Mouse (Mus musculus) stomach, embryonic 14.5 days (tissue): ENCODE data around the gene Wdr46. TPM values are rescaled to one million over a fixed set of nuclear protein-coding genes. Genes with fewer than 3 reads are reported as not detected.
A peak's percentile ranks its signal among the peaks of the same experiment; 100 is the strongest.

Experiments used
- ATAC-seq: fragments of 200-750 bp; cut with Nextera tagmentation; 2 replicates; pipeline ENCODE4 v1.8.0; 2017; ENCODE audit warnings: low read depth, moderate TSS enrichment; ENCODE audit not compliant: insufficient number of reproducible peaks, insufficient read depth, low FRiP score
- H3K27ac ChIP-seq: fragments of 300-500 bp; sonication (generic); 2 replicates; pipeline ENCODE4 v1.5.1; 2014; ENCODE audit warnings: mild to moderate bottlenecking, low read length, moderate library complexity, mixed read lengths
- H3K27me3 ChIP-seq: fragments of 300-500 bp; sonication (generic); 2 replicates; pipeline ENCODE4 v1.6.1; 2014; ENCODE audit warnings: low read length, control low read depth, mixed read lengths; ENCODE audit not compliant: control insufficient read depth, insufficient read depth
- H3K36me3 ChIP-seq: fragments of 300-500 bp; sonication (generic); 2 replicates; pipeline ENCODE4 v1.6.1; 2014; ENCODE audit warnings: mild to moderate bottlenecking, control low read depth, low read length, moderate library complexity, mixed read lengths; ENCODE audit not compliant: control insufficient read depth, insufficient read depth
- H3K4me1 ChIP-seq: fragments of 300-500 bp; sonication (generic); 2 replicates; pipeline ENCODE4 v1.6.1; 2014; ENCODE audit warnings: low read length, control low read depth, mixed read lengths; ENCODE audit not compliant: control insufficient read depth, insufficient read depth
- H3K4me2 ChIP-seq: fragments of 300-500 bp; sonication (generic); replicated peaks from 2 replicates; pipeline ENCODE4 v1.6.1; 2014; ENCODE audit warnings: low read depth, low read length, control low read depth
- H3K4me3 ChIP-seq: fragments of 300-500 bp; sonication (generic); 2 replicates; pipeline ENCODE4 v1.5.1; 2014; ENCODE audit warnings: low read depth, low read length, control low read depth
- H3K9ac ChIP-seq: fragments of 300-500 bp; sonication (generic); replicated peaks from 2 replicates; pipeline ENCODE4 v1.6.1; 2014; ENCODE audit warnings: low read depth, mild to moderate bottlenecking, control low read depth, low read length, moderate library complexity, mixed read lengths
- H3K9me3 ChIP-seq: fragments of 300-500 bp; sonication (generic); 2 replicates; pipeline ENCODE4 v1.6.1; 2016; ENCODE audit warnings: low read depth, low read length, control low read depth; ENCODE audit not compliant: control insufficient read depth
- WGBS: fragments of 180-500 bp; shearing (Covaris S2); extraction: QIAGEN DNeasy Blood & Tissue Kit; methylation state at CpG from one replicate; pipeline ENCODE4 v1.1.7; 2014; 5-methylcytosine and 5-hydroxymethylcytosine counted together
- polyA plus RNA-seq: library from polyadenylated mRNA; unstranded; fragments of >200 nt; fragmentation: Nextera tagmentation; extraction: Ambion mirVana; gene quantifications from 2 replicates; pipeline ENCODE4 v1.2.1, GENCODE M21; 2014

The Wdr46 gene
- polyA plus RNA-seq, 1 experiment from 2014 or later = 19.0 TPM

DNA sequence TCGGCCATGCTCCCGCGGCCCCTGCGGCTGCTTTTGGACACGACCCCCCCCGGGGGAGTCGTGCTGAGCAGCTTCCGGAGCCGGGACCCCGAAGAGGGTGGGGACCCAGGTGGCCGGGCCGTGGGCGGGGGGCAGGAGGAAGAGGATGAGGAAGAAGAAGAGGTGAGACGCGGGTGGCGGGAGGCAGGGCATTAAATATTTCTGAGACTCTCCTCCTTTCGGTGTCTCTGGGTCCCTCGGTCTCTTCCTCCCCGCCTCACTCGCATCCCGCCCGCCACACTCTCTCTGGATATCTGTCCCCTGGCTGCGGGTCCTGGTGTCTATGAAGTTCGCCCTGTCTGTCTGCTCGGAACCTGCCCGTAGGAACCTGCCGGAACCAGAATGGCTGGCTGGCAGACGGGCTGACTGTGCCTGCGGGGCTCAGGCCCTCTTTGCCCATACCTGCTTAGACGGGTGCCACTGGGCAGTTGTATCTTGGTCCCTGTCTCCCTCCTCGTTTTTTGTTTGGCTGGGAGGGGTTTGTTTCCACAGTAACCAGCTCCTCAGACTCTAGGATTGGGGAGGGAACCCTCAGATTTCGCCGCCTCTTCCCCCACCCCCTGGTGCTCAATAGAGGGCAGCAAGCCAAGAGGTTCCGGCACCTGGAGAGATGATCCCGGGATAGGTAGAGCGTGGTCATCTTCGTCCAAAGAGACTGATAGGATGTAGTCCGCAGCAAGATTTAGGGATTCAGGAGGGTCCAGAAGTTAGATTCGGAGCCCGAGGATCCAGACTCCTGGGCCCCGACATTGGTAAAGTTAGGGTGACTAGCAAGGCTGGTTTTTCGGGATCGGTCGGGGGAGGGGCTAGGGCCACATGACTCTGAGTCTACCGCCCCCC is 9.9 kb upstream of the Wdr46 start:
- Histone ChIP-seq H3K27me3 (no peaks in the 10 kb centered on the region), H3K9me3 (no peaks in the 10 kb centered on the region), H3K4me3 (peak overlapping the region; percentile 94), H3K4me2 (peak overlapping the region; percentile 98), H3K36me3 (peaks cover 7% of the 10 kb centered on the region), H3K27ac (peak overlapping the region; percentile 95), H3K4me1 (peaks cover 12% of the 10 kb centered on the region), H3K9ac (peak overlapping the region; percentile 87)
- ATAC-seq = 0 out of 2 replicates have a peak, but pooled peaks have one; percentile 14
- 1% methylated on average over 44 of the region's 45 CpGs for WGBS

DNA sequence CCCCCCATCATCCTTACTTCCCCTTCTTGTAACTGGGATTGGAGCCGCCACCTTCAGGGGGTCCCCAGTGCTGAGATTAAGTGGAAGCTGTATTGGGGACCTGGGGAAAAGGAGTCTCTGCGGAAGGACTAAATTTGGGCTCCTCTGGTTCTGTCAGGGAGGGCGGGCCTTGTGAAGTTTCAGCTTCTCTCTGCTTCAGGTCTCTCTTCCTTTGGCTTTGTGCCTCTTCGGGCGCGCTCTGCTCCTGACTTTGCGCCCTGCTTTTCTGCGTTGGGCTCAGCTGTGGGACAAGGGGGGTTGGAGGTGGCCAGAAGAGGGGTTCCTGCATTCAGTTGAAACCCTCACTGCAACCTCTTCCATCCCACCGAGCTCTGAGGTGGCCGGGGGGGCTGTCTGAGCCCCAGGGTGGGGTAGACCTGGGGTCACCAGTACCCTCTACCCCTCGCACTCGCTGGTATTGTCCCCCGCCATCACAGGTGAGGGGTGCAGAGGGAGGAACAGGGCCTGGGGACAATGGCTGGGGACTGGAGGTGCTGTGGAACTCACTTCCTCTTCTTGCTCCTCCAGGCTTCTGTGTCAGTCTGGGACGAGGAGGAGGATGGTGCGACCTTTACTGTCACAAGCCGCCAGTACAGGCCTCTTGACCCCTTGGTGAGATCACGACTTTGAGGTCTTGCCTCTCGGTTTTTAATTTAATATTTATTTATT is 9.1 kb upstream of the Wdr46 start:
- ATAC-seq = no peak
- Histone ChIP-seq H3K4me1 (peaks cover 12% of the 10 kb centered on the region), H3K4me3 (peak overlapping the region; percentile 94), H3K9me3 (no peaks in the 10 kb centered on the region), H3K27me3 (no peaks in the 10 kb centered on the region), H3K27ac (peak overlapping the region; percentile 6; the same call in 1 of the 2 replicates), H3K4me2 (peak overlapping the region; percentile 98), H3K36me3 (peaks cover 7% of the 10 kb centered on the region), H3K9ac (peak overlapping the region; percentile 87; the same call in 1 of the 2 replicates)
- WGBS = 30% methylated on average over 18 of the region's 18 CpGs

DNA sequence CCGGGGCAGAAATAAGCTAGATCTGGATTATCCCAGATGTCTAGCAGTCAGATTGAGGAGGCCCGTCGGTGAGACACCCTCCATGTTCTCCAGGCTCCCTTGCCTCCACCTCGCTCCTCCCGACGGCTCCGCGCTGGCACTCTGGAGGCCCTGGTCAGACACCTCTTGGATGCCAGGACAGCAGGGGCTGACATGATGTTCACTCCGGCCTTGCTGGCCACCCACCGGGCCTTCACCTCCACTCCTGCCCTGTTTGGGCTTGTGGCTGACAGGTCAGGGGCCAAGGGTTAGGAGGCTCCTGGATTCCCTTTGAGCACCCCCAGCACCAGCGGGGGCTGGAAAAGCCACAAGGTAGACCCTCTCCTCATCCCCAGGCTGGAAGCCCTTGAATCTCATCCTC is 8.5 kb upstream of the Wdr46 start:
- Histone ChIP-seq H3K27ac (no peak overlapping the region), H3K36me3 (peaks cover 5% of the 10 kb centered on the region), H3K9ac (no peak overlapping the region), H3K9me3 (no peaks in the 10 kb centered on the region), H3K27me3 (no peaks in the 10 kb centered on the region), H3K4me1 (peaks cover 12% of the 10 kb centered on the region), H3K4me2 (no peak overlapping the region), H3K4me3 (no peak overlapping the region)
- WGBS = 90% methylated on average over 11 of the region's 11 CpGs
- ATAC-seq = no peak

DNA sequence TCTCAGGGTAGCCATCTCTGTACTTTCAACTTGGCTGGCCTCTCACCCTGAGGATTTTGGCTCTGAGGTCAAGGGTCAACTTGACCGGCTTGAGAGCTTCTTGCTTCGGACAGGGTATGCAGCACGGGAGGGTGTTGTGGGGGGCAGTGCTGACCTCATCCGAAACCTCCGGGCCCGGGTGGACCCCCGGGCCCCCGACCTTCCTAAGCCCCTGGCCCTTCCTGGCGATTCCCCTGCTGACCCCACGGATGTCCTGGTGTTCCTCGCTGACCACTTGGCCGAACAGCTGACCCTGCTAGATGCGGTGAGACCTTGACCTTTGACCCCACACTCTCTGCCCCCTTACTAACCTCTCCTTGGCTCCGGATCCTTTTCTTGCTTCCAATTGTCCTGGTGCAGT is 8.0 kb upstream of the Wdr46 start:
- WGBS = 86% methylated on average over 14 of the region's 14 CpGs
- Histone ChIP-seq H3K27me3 (no peaks in the 10 kb centered on the region), H3K9ac (no peak overlapping the region), H3K36me3 (peaks cover 7% of the 10 kb centered on the region), H3K4me2 (no peak overlapping the region), H3K27ac (no peak overlapping the region), H3K9me3 (no peaks in the 10 kb centered on the region), H3K4me1 (peaks cover 12% of the 10 kb centered on the region), H3K4me3 (no peak overlapping the region)
- no peak for ATAC-seq

DNA sequence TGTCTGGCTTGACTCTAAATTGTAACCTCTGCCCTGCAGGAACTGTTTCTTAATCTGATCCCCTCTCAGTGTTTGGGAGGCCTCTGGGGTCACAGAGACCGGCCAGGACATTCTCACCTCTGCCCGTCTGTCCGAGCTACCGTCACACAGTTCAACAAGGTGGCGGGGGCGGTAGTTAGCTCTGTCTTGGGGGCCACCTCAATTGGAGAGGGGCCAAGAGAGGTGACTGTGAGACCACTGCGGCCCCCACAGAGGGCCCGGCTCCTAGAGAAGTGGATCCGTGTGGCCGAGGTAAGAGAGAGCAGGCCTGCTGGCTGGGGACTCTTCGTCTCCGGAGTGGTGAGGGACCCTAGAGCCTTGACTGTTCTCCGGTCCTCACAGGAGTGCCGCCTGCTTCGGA is 7.5 kb upstream of the Wdr46 start:
- no peaks in the 10 kb centered on the region for H3K27me3 ChIP-seq
- H3K4me2 ChIP-seq = no peak overlapping the region

DNA sequence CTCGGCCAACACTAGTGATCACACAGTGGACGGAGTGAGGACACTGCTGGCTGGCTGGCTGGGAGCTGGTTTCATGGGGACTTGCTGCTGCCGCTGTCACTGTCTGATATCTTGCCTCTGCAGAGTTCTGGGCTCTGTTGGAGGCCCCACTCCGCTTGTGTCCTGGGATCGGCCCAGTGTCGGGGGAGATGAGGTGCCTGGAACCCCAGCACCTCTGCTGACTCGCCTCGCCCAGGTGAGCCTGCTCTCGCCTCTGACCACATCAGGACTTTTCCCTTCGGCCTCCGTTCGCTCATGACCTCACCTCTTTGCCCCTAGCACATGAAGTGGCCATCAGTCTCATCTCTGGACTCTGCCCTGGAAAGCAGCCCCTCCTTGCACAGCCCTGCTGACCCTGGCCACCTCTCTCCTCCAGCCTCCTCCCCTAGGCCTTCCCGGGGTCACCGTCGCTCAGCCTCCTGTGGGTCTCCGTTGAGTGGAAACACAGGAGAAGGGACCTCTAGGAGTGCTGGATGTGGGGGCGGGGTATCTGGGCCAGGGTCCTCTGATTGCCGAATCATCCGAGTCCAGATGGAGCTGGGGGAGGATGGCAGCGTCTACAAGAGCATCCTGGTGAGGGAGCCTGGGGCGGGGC is 4.9 kb upstream of the Wdr46 start:
- Histone ChIP-seq H3K4me3 (no peak overlapping the region), H3K4me2 (no peak overlapping the region), H3K9me3 (no peaks in the 10 kb centered on the region), H3K27ac (no peak overlapping the region), H3K4me1 (peaks cover 14% of the 10 kb centered on the region; the same call in 1 of the 2 replicates), H3K9ac (no peak overlapping the region), H3K36me3 (peaks cover 7% of the 10 kb centered on the region), H3K27me3 (no peaks in the 10 kb centered on the region)
- no peak for ATAC-seq
- 86% methylated on average over 21 of the region's 21 CpGs for WGBS

More for the DNA sequence above, 7.5 kb upstream of the Wdr46 start:
- 93% methylated on average over 15 of the region's 15 CpGs for WGBS
- H3K27ac ChIP-seq = no peak overlapping the region
- ATAC-seq = no peak
- H3K9ac ChIP-seq = no peak overlapping the region
- peaks cover 7% of the 10 kb centered on the region for H3K36me3 ChIP-seq
- H3K4me1 ChIP-seq = peaks cover 12% of the 10 kb centered on the region
- H3K4me3 ChIP-seq = no peak overlapping the region
- H3K9me3 ChIP-seq = no peaks in the 10 kb centered on the region

DNA sequence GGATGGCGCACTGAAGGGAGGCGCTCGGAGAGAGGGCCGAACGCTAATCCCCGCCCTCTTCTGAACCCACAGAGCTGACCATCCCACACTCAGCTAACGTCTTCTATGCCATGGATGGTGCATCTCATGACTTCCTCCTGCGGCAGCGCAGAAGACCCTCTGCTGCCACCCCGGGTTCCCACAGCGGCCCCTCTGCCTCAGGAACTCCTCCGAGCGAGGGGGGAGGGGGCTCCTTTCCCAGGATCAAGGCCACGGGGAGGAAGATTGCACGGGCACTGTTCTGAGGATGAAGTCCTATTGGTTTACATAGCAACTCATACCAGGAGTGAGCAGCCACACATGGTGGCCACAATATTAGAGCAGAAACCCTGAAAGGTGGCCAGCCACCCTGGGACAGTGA is 3.5 kb upstream of the Wdr46 start:
- H3K36me3 ChIP-seq = peaks cover 7% of the 10 kb centered on the region

DNA sequence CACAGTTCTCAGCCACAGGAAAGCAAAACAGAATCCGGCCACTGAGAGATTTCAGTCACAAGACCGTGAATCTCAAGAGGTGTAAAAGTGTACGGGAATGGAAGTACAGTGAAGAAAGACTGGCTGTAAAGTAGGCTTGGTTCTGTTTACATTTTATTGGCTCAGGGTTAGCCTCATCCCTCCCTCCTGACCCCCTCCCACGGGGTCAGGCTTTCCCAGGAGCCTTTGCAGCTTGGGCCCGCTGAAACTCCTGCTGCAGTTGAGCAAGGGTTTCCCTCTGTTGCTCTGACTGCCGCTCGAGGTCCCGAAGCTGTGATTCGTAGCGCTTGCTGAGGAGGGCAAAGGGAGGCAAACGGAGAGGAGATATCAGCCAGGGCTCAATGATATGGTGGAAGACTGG is 1.7 kb upstream of the Wdr46 start:
- no peak overlapping the region for H3K4me3 ChIP-seq
- WGBS = 76% methylated on average over 11 of the region's 11 CpGs
- ATAC-seq = no peak
- H3K9ac ChIP-seq = no peak overlapping the region
- peaks cover 12% of the 10 kb centered on the region; the same call in 1 of the 2 replicates for H3K36me3 ChIP-seq
- peaks cover 14% of the 10 kb centered on the region; the same call in 1 of the 2 replicates for H3K4me1 ChIP-seq
- no peak overlapping the region for H3K27ac ChIP-seq
- H3K9me3 ChIP-seq = no peaks in the 10 kb centered on the region
- no peaks in the 10 kb centered on the region for H3K27me3 ChIP-seq
- H3K4me2 ChIP-seq = no peak overlapping the region

More for the DNA sequence above, 3.5 kb upstream of the Wdr46 start:
- no peak overlapping the region for H3K9ac ChIP-seq
- H3K27me3 ChIP-seq = no peaks in the 10 kb centered on the region
- no peak overlapping the region for H3K27ac ChIP-seq
- no peak overlapping the region for H3K4me2 ChIP-seq
- H3K9me3 ChIP-seq = no peaks in the 10 kb centered on the region
- no peak for ATAC-seq
- peaks cover 14% of the 10 kb centered on the region; the same call in 1 of the 2 replicates for H3K4me1 ChIP-seq
- WGBS = 84% methylated on average over 15 of the region's 15 CpGs
- H3K4me3 ChIP-seq = no peak overlapping the region
